In genomic region chr9:121299976-121300570, GRCm38 (mm10) we compare ENCODE assay signal across 9 mouse cellular contexts. TPM values are rescaled to one million over a fixed set of nuclear protein-coding genes. Genes with fewer than 3 reads are reported as not detected.
A peak's percentile ranks its signal among the peaks of the same experiment; 100 is the strongest.
DNase-seq lines count a peak whose midpoint lies in the region; ATAC-seq lines count a peak whose summit lies in the region.
"Had no signal": no experiment of that assay in that cellular context is flagged by ENCODE, and none has a peak within 500 bp of the region (broad histone marks: within the 10 kb centered on the region; RNA-seq: fewer than 3 reads in every experiment).

No protein-coding gene starts in this region.

- H3K4me3 ChIP-seq in heart, embryonic 14.5 days (ENCODE audit: control insufficient read depth in 1 of 2, insufficient read depth in 1 of 2, low read depth in 1 of 2, low read length in 2 of 2) = peak overlapping the region in 1 of 2 experiments; percentile 7; a peak in 1 of 4 replicates
- no peak overlapping the region for H3K4me3 ChIP-seq in heart, embryonic 10.5 days
- no peak overlapping the region for H3K4me3 ChIP-seq in embryonic facial prominence, embryonic 12.5 days
- peak overlapping the region; percentile 29 for H3K4me3 ChIP-seq in hindbrain, embryonic 16.5 days (ENCODE audit: low read length)
- H3K4me3 ChIP-seq in neural tube, embryonic 12.5 days = peak overlapping the region; percentile 91; the same call in 1 of the 2 replicates

- H3K9me3 ChIP-seq in heart, embryonic 14.5 days (ENCODE audit: control insufficient read depth, low read length) = no peaks in the 10 kb centered on the region
- no peaks in the 10 kb centered on the region for H3K9me3 ChIP-seq in heart, embryonic 10.5 days
- no peaks in the 10 kb centered on the region for H3K9me3 ChIP-seq in embryonic facial prominence, embryonic 12.5 days
- no peaks in the 10 kb centered on the region for H3K9me3 ChIP-seq in hindbrain, embryonic 16.5 days (ENCODE audit: control insufficient read depth, low read length)
- no peaks in the 10 kb centered on the region for H3K9me3 ChIP-seq in neural tube, embryonic 12.5 days

- H3K27ac ChIP-seq in heart, embryonic 14.5 days (replicated peaks in 1 of 2; ENCODE audit: control insufficient read depth in 1 of 2, insufficient read depth in 1 of 2, low read depth in 2 of 2, low read length in 2 of 2) = no peak overlapping the region
- no peak overlapping the region; the same call in 1 of the 2 replicates for H3K27ac ChIP-seq in heart, embryonic 10.5 days
- no peak overlapping the region for H3K27ac ChIP-seq in embryonic facial prominence, embryonic 12.5 days
- H3K27ac ChIP-seq in hindbrain, embryonic 16.5 days (ENCODE audit: low read depth, low read length) = peak overlapping the region; percentile 36; the same call in 1 of the 2 replicates
- no peak overlapping the region for H3K27ac ChIP-seq in neural tube, embryonic 12.5 days

- H3K27me3 ChIP-seq in heart, embryonic 14.5 days (ENCODE audit: control insufficient read depth, insufficient read depth, low read length) = no peaks in the 10 kb centered on the region
- peaks cover 20% of the 10 kb centered on the region for H3K27me3 ChIP-seq in heart, embryonic 10.5 days (ENCODE audit: insufficient read depth, poor library complexity, severe bottlenecking)
- H3K27me3 ChIP-seq in embryonic facial prominence, embryonic 12.5 days = peaks cover 8% of the 10 kb centered on the region; the same call in 1 of the 2 replicates
- no peaks in the 10 kb centered on the region for H3K27me3 ChIP-seq in hindbrain, embryonic 16.5 days (replicated peaks; ENCODE audit: control insufficient read depth, insufficient read depth, low read length)
- H3K27me3 ChIP-seq in neural tube, embryonic 12.5 days (replicated peaks) = no peaks in the 10 kb centered on the region

- peak overlapping the region; percentile 97 for H3K4me2 ChIP-seq in heart, embryonic 14.5 days (ENCODE audit: low read length)
- peak overlapping the region; percentile 69 for H3K4me2 ChIP-seq in embryonic facial prominence, embryonic 12.5 days (replicated peaks)
- H3K4me2 ChIP-seq in hindbrain, embryonic 16.5 days (ENCODE audit: low read length) = peak overlapping the region; percentile 95
- H3K4me2 ChIP-seq in neural tube, embryonic 12.5 days (replicated peaks) = peak overlapping the region; percentile 90

- no peak for DNase-seq in heart, embryonic 10.5 days (ENCODE audit: low spot score)
- no peak for DNase-seq in left cerebral cortex, adult 8-10 months (ENCODE audit: low spot score in 2 of 2)
- no peak for DNase-seq in kidney, adult 8-10 months
- DNase-seq in thymus, adult 18-20 months = no peak
- DNase-seq: liver had no signal

- peak overlapping the region; percentile 99 for H3K9ac ChIP-seq in heart, embryonic 14.5 days (ENCODE audit: low read length)
- H3K9ac ChIP-seq in embryonic facial prominence, embryonic 12.5 days = no peak overlapping the region
- H3K9ac ChIP-seq in hindbrain, embryonic 16.5 days (ENCODE audit: low read depth, low read length) = peak overlapping the region; percentile 33
- peak overlapping the region; percentile 22; the same call in 1 of the 2 replicates for H3K9ac ChIP-seq in neural tube, embryonic 12.5 days

- H3K4me1 ChIP-seq in heart, embryonic 14.5 days (ENCODE audit: control insufficient read depth in 2 of 2, insufficient read depth in 2 of 2, low read length in 2 of 2) = peaks cover 34 to 45% of the 10 kb centered on the region in 2 experiments
- H3K4me1 ChIP-seq in heart, embryonic 10.5 days = peaks cover 58% of the 10 kb centered on the region
- H3K4me1 ChIP-seq in embryonic facial prominence, embryonic 12.5 days = peaks cover 30% of the 10 kb centered on the region
- peaks cover 53% of the 10 kb centered on the region for H3K4me1 ChIP-seq in hindbrain, embryonic 16.5 days (ENCODE audit: control insufficient read depth, insufficient read depth, low read depth, low read length)
- peaks cover 65% of the 10 kb centered on the region for H3K4me1 ChIP-seq in neural tube, embryonic 12.5 days

- peaks cover 3% of the 10 kb centered on the region; the same call in 1 of the 2 replicates for H3K36me3 ChIP-seq in heart, embryonic 14.5 days (ENCODE audit: control insufficient read depth, insufficient read depth, low read length)
- H3K36me3 ChIP-seq in heart, embryonic 10.5 days = no peaks in the 10 kb centered on the region
- no peaks in the 10 kb centered on the region for H3K36me3 ChIP-seq in embryonic facial prominence, embryonic 12.5 days
- H3K36me3 ChIP-seq in hindbrain, embryonic 16.5 days (ENCODE audit: control insufficient read depth, insufficient read depth, low read length) = no peaks in the 10 kb centered on the region
- no peaks in the 10 kb centered on the region for H3K36me3 ChIP-seq in neural tube, embryonic 12.5 days

- WGBS in heart, embryonic 14.5 days = 78% methylated on average over 19 of the region's 19 CpGs
- WGBS in heart, embryonic 10.5 days = 74% methylated on average over 19 of the region's 19 CpGs
- WGBS in embryonic facial prominence, embryonic 12.5 days = 55% methylated on average over 19 of the region's 19 CpGs
- WGBS in hindbrain, embryonic 16.5 days = 14% methylated on average over 19 of the region's 19 CpGs
- WGBS in neural tube, embryonic 12.5 days = 22% methylated on average over 19 of the region's 19 CpGs

- ATAC-seq in heart, embryonic 14.5 days (ENCODE audit: insufficient number of reproducible peaks, insufficient read depth, low FRiP score, low read depth) = no peak
- no peak for ATAC-seq in embryonic facial prominence, embryonic 12.5 days (ENCODE audit: insufficient number of reproducible peaks, insufficient read depth, low FRiP score, low TSS enrichment)
- no peak for ATAC-seq in hindbrain, embryonic 16.5 days
- ATAC-seq in neural tube, embryonic 12.5 days (ENCODE audit: low FRiP score, low read depth) = no peak

RNA-seq across cellular contexts. Expression of gene Trak1, which starts 2.8 kb away (rescaled TPM):
- 41.3 and 42.1 TPM in 2 replicates for polyA plus RNA-seq in heart, embryonic 14.5 days (2014; fragmentation: Nextera tagmentation; extraction: Ambion mirVana)
- polyA plus RNA-seq in heart, embryonic 10.5 days (2016; fragmentation: Nextera tagmentation; extraction: Ambion mirVana) = 18.2 and 24.1 TPM in 2 replicates
- 20.0 and 20.7 TPM in 2 replicates for polyA plus RNA-seq in embryonic facial prominence, embryonic 12.5 days (2016; fragmentation: Nextera tagmentation; extraction: Ambion mirVana)
- 57.8 and 59.3 TPM in 2 replicates for polyA plus RNA-seq in hindbrain, embryonic 16.5 days (2015; fragmentation: Nextera tagmentation; extraction: Ambion mirVana)
- 40.7 and 41.7 TPM in 2 replicates for polyA plus RNA-seq in neural tube, embryonic 12.5 days (2016; fragmentation: Nextera tagmentation; extraction: Ambion mirVana)
- 100 to 1,000 TPM; 206 to 233 (median 225) TPM for total RNA-seq in left cerebral cortex, adult 8-10 months (2022)

RNA-seq across cellular contexts. Expression of gene Ulk4, which starts 23.1 kb away (rescaled TPM):
- 87.5 and 95.4 TPM in 2 replicates for polyA plus RNA-seq in heart, embryonic 14.5 days (2014; fragmentation: Nextera tagmentation; extraction: Ambion mirVana)
- polyA plus RNA-seq in heart, embryonic 10.5 days (2016; fragmentation: Nextera tagmentation; extraction: Ambion mirVana) = 89.4 and 98.5 TPM in 2 replicates
- 191 and 198 TPM in 2 replicates for polyA plus RNA-seq in embryonic facial prominence, embryonic 12.5 days (2016; fragmentation: Nextera tagmentation; extraction: Ambion mirVana)
- 75.8 and 79.9 TPM in 2 replicates for polyA plus RNA-seq in hindbrain, embryonic 16.5 days (2015; fragmentation: Nextera tagmentation; extraction: Ambion mirVana)
- 143 and 144 TPM in 2 replicates for polyA plus RNA-seq in neural tube, embryonic 12.5 days (2016; fragmentation: Nextera tagmentation; extraction: Ambion mirVana)
- total RNA-seq in left cerebral cortex, adult 8-10 months (2022) = 10 to 100 TPM in 1 of 4 experiments, 1 to 10 TPM in 3; 7.7 to 10.4 (median 9.2) TPM

Comparison
In these comparisons a context has a peak if more than half of its experiments do, and no peak if none do; other contexts are left out.
1. H3K4me3 ChIP-seq: peak in hindbrain, embryonic 16.5 days (single experiment) and neural tube, embryonic 12.5 days (single experiment); none in heart, embryonic 10.5 days (single experiment) and embryonic facial prominence, embryonic 12.5 days (single experiment).
2. Peak in every context shown above with its lines, with median percentiles within 50 percentile points of each other: H3K4me2 ChIP-seq.